Mouse (Mus musculus): ENCODE data around the gene Plin3. TPM values are rescaled to one million over a fixed set of nuclear protein-coding genes. Genes with fewer than 3 reads are reported as not detected.

The Plin3 gene
- polyA plus RNA-seq (2012; rRNA removed) = 34.8 and 43.1 TPM in 2 replicates

- 84% methylated on average over 4 of the region's 4 CpGs for WGBS
- no peaks in the 10 kb centered on the region for H3K27me3 ChIP-seq (replicated peaks; ENCODE audit: control insufficient read depth, insufficient read depth, low read length)
- peaks cover 17% of the 10 kb centered on the region for H3K4me1 ChIP-seq (ENCODE audit: control insufficient read depth, insufficient read depth, low read length)
- H3K27ac ChIP-seq (ENCODE audit: insufficient read depth, low read depth, low read length) = peak within 1 kb of the TSS; percentile 87; the same call in 1 of the 2 replicates
- no peak within 1 kb of the TSS for H3K4me3 ChIP-seq (ENCODE audit: insufficient read depth, low read depth, low read length)
- no peak for DNase-seq
- no peaks in the 10 kb centered on the region for H3K36me3 ChIP-seq (ENCODE audit: control insufficient read depth, insufficient read depth, low read length)
- TF ChIP-seq POLR2A (IDR thresholded peaks at IDR 0.05; ENCODE audit: low read depth, low read length) (no peak), CTCF (conservative IDR thresholded peaks at IDR 0.05; ENCODE audit: insufficient read depth, insufficient read length, low read depth, low read length) (no peak)
Measured at GRCm38 (mm10) chr17:56292531-56293222, at the start of gene Plin3. Gene Plin3 (minus strand): TSS chr17:56292873.

GRCm38 (mm10) chr17:56340717-56341116, 48.0 kb upstream of the Plin3 start:
- no peak for TF ChIP-seq POLR2A (IDR thresholded peaks at IDR 0.05; ENCODE audit: low read depth, low read length)
- no peak for TF ChIP-seq CTCF (conservative IDR thresholded peaks at IDR 0.05; ENCODE audit: insufficient read depth, insufficient read length, low read depth, low read length)
- Histone ChIP-seq H3K27ac (ENCODE audit: insufficient read depth, low read depth, low read length) (no peak overlapping the region), H3K27me3 (replicated peaks; ENCODE audit: control insufficient read depth, insufficient read depth, low read length) (no peaks in the 10 kb centered on the region), H3K36me3 (ENCODE audit: control insufficient read depth, insufficient read depth, low read length) (no peaks in the 10 kb centered on the region), H3K4me3 (ENCODE audit: insufficient read depth, low read depth, low read length) (no peak overlapping the region), H3K4me1 (ENCODE audit: control insufficient read depth, insufficient read depth, low read length) (peaks cover 3% of the 10 kb centered on the region; the same call in 1 of the 2 replicates)
- no peak for DNase-seq

- Histone ChIP-seq H3K36me3 (ENCODE audit: control insufficient read depth, insufficient read depth, low read length) (no peaks in the 10 kb centered on the region), H3K4me1 (ENCODE audit: control insufficient read depth, insufficient read depth, low read length) (peaks cover 3% of the 10 kb centered on the region; the same call in 1 of the 2 replicates), H3K27me3 (replicated peaks; ENCODE audit: control insufficient read depth, insufficient read depth, low read length) (no peaks in the 10 kb centered on the region), H3K27ac (ENCODE audit: insufficient read depth, low read depth, low read length) (no peak overlapping the region), H3K4me3 (ENCODE audit: insufficient read depth, low read depth, low read length) (no peak overlapping the region)
- DNase-seq = peak; percentile 43
- 66% methylated on average over 4 of the region's 4 CpGs for WGBS
- TF ChIP-seq POLR2A (IDR thresholded peaks at IDR 0.05; ENCODE audit: low read depth, low read length) (no peak), CTCF (conservative IDR thresholded peaks at IDR 0.05; ENCODE audit: insufficient read depth, insufficient read length, low read depth, low read length) (peak; percentile 48)
Measured at GRCm38 (mm10) chr17:56338909-56339308, 46.2 kb upstream of the Plin3 start.

GRCm38 (mm10) chr17:56337791-56338190, 45.1 kb upstream of the Plin3 start:
- Histone ChIP-seq H3K27me3 (replicated peaks; ENCODE audit: control insufficient read depth, insufficient read depth, low read length) (no peaks in the 10 kb centered on the region), H3K4me3 (ENCODE audit: insufficient read depth, low read depth, low read length) (no peak overlapping the region), H3K27ac (ENCODE audit: insufficient read depth, low read depth, low read length) (no peak overlapping the region), H3K4me1 (ENCODE audit: control insufficient read depth, insufficient read depth, low read length) (peaks cover 3% of the 10 kb centered on the region; the same call in 1 of the 2 replicates), H3K36me3 (ENCODE audit: control insufficient read depth, insufficient read depth, low read length) (no peaks in the 10 kb centered on the region)
- no peak for TF ChIP-seq POLR2A (IDR thresholded peaks at IDR 0.05; ENCODE audit: low read depth, low read length)
- no peak for TF ChIP-seq CTCF (conservative IDR thresholded peaks at IDR 0.05; ENCODE audit: insufficient read depth, insufficient read length, low read depth, low read length)
- DNase-seq = no peak
- WGBS = 86% methylated on average over 6 of the region's 6 CpGs

- Histone ChIP-seq H3K27ac (ENCODE audit: insufficient read depth, low read depth, low read length) (no peak overlapping the region), H3K27me3 (replicated peaks; ENCODE audit: control insufficient read depth, insufficient read depth, low read length) (no peaks in the 10 kb centered on the region), H3K4me3 (ENCODE audit: insufficient read depth, low read depth, low read length) (no peak overlapping the region), H3K36me3 (ENCODE audit: control insufficient read depth, insufficient read depth, low read length) (no peaks in the 10 kb centered on the region), H3K4me1 (ENCODE audit: control insufficient read depth, insufficient read depth, low read length) (peaks cover 3% of the 10 kb centered on the region; the same call in 1 of the 2 replicates)
- DNase-seq = peak; percentile 77
- WGBS = 5% methylated on average over 4 of the region's 4 CpGs
- TF ChIP-seq POLR2A (IDR thresholded peaks at IDR 0.05; ENCODE audit: low read depth, low read length) (no peak), CTCF (conservative IDR thresholded peaks at IDR 0.05; ENCODE audit: insufficient read depth, insufficient read length, low read depth, low read length) (peak; percentile 60)
Measured at GRCm38 (mm10) chr17:56337190-56337589, 44.5 kb upstream of the Plin3 start.

GRCm38 (mm10) chr17:56332987-56333386, 40.3 kb upstream of the Plin3 start:
- 0 out of 2 replicates have a peak, but pooled peaks have one; percentile 14 for TF ChIP-seq CTCF (conservative IDR thresholded peaks at IDR 0.05; ENCODE audit: insufficient read depth, insufficient read length, low read depth, low read length)
- no peak for TF ChIP-seq POLR2A (IDR thresholded peaks at IDR 0.05; ENCODE audit: low read depth, low read length)
- peaks cover 3% of the 10 kb centered on the region; the same call in 1 of the 2 replicates for H3K4me1 ChIP-seq (ENCODE audit: control insufficient read depth, insufficient read depth, low read length)
- H3K36me3 ChIP-seq (ENCODE audit: control insufficient read depth, insufficient read depth, low read length) = no peaks in the 10 kb centered on the region
- H3K4me3 ChIP-seq (ENCODE audit: insufficient read depth, low read depth, low read length) = no peak overlapping the region
- WGBS = 63% methylated on average over 8 of the region's 8 CpGs
- no peaks in the 10 kb centered on the region for H3K27me3 ChIP-seq (replicated peaks; ENCODE audit: control insufficient read depth, insufficient read depth, low read length)
- no peak for DNase-seq
- no peak overlapping the region for H3K27ac ChIP-seq (ENCODE audit: insufficient read depth, low read depth, low read length)

GRCm38 (mm10) chr17:56331256-56331655, 38.6 kb upstream of the Plin3 start:
- no peak for TF ChIP-seq CTCF (conservative IDR thresholded peaks at IDR 0.05; ENCODE audit: insufficient read depth, insufficient read length, low read depth, low read length)
- no peak for TF ChIP-seq POLR2A (IDR thresholded peaks at IDR 0.05; ENCODE audit: low read depth, low read length)
- no peak for DNase-seq
- H3K36me3 ChIP-seq (ENCODE audit: control insufficient read depth, insufficient read depth, low read length) = no peaks in the 10 kb centered on the region

More at GRCm38 (mm10) chr17:56331256-56331655, 38.6 kb upstream of the Plin3 start:
- Histone ChIP-seq H3K4me3 (ENCODE audit: insufficient read depth, low read depth, low read length) (no peak overlapping the region), H3K4me1 (ENCODE audit: control insufficient read depth, insufficient read depth, low read length) (peaks cover 4% of the 10 kb centered on the region; the same call in 1 of the 2 replicates), H3K27me3 (replicated peaks; ENCODE audit: control insufficient read depth, insufficient read depth, low read length) (no peaks in the 10 kb centered on the region), H3K27ac (ENCODE audit: insufficient read depth, low read depth, low read length) (no peak overlapping the region)

Data from kidney, adult 2 months (tissue).